In the genomic region with DNA sequence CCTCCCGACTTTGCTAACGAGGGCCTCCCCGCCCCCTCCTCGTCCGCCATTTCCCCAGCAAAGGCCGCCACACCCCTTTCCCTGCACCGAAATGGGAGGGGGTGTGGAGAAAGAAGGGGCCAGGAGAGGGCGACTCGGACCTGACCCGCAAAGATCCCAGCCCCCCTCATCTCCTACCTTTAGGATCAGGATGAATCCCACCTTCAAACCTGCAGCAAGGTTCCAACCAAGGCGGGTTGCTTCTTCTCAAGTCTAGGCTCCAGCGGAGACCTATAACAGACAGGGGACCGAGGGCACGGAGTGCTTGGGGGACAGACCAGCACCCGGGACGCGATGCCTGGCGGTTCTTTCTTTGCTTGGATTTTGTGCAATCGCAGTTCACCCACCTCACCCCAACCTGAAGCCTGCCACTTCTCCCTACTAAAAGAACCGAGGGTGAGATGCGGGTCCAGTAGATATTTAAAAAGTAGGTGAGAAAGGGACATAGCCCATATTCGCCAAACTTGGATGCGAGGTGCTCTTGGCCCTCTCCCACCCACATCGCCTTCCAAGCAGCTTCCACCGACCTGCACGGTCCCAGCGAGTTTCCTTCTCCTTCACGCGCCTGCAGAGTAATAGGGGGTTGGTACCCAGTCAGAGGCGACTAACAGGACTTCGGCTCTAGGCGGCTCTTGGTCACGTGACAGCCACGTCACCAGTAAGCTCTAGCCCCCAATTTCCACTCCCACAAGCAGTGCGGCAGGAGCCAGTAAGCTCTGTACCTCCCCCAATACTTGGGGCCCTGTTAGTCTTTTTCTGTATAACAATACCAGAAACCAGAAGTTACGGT, we compare ENCODE assay signal across 7 mouse cellular contexts. TPM values are rescaled to one million over a fixed set of nuclear protein-coding genes. Genes with fewer than 3 reads are reported as not detected.
DNase-seq lines count a peak whose midpoint lies in the region; ATAC-seq lines count a peak whose summit lies in the region.

Gene Armcx6 (minus strand): TSS at position 654 of the 829 bp plus-strand sequence.

- intact Hi-C loops in left cerebral cortex, postnatal 10 days (cut with DNase I), result loop anchor here (2.0 kb wide), 1 partner anchor 160 kb away; no protein-coding TSS in a partner anchor

- DNase-seq in adrenal gland, adult 2 months, result peak; percentile 74
- peak; percentile 46 to 55 for DNase-seq in gastrocnemius, adult 8-10 months (ENCODE audit: low spot score in 2 of 2)
- DNase-seq in left cerebral cortex, postnatal 10 days (ENCODE audit: extremely low spot score in 1 of 2, low spot score in 2 of 2), result peak; percentile 63 to 80
- peak; percentile 56 for DNase-seq in right cerebral cortex, postnatal 25 days

- H3K9ac ChIP-seq in hindbrain, embryonic 16.5 days (ENCODE audit: low read depth, low read length), result peak within 1 kb of the TSS; percentile 69

- H3K27me3 ChIP-seq in hindbrain, embryonic 16.5 days (replicated peaks; ENCODE audit: control insufficient read depth, insufficient read depth, low read length), result no peaks in the 10 kb centered on the region
- H3K27me3 ChIP-seq in megakaryocyte, embryonic 14.5 days (replicated peaks), result peaks cover 10% of the 10 kb centered on the region

- H3K36me3 ChIP-seq in hindbrain, embryonic 16.5 days (ENCODE audit: control insufficient read depth, insufficient read depth, low read length), result no peaks in the 10 kb centered on the region
- peaks cover 8% of the 10 kb centered on the region for H3K36me3 ChIP-seq in megakaryocyte, embryonic 14.5 days (replicated peaks; ENCODE audit: low read length)

- peak within 1 kb of the TSS; percentile 43 for H3K4me2 ChIP-seq in hindbrain, embryonic 16.5 days (ENCODE audit: low read length)

- no peaks in the 10 kb centered on the region for H3K9me3 ChIP-seq in hindbrain, embryonic 16.5 days (ENCODE audit: control insufficient read depth, low read length)
- no peaks in the 10 kb centered on the region for H3K9me3 ChIP-seq in megakaryocyte, embryonic 14.5 days

- ATAC-seq in common myeloid progenitor, adult 5-6 weeks (replicated peaks; ENCODE audit: low read depth, poor library complexity, severe bottlenecking), result peak; percentile 88
- peak; percentile 94 for ATAC-seq in hindbrain, embryonic 16.5 days

- 19% methylated on average over 36 of the region's 36 CpGs for WGBS in hindbrain, embryonic 16.5 days

- H3K4me1 ChIP-seq in hindbrain, embryonic 16.5 days (ENCODE audit: control insufficient read depth, insufficient read depth, low read depth, low read length), result peaks cover 3% of the 10 kb centered on the region
- peaks cover 32% of the 10 kb centered on the region for H3K4me1 ChIP-seq in megakaryocyte, embryonic 14.5 days

- peak within 1 kb of the TSS; percentile 55 for H3K4me3 ChIP-seq in hindbrain, embryonic 16.5 days (ENCODE audit: low read length)
- H3K4me3 ChIP-seq in megakaryocyte, embryonic 14.5 days (replicated peaks), result peak within 1 kb of the TSS; percentile 94

- H3K27ac ChIP-seq in hindbrain, embryonic 16.5 days (ENCODE audit: low read depth, low read length), result peak within 1 kb of the TSS; percentile 82

RNA-seq across cellular contexts. Expression of gene Armcx6, which starts in this region (rescaled TPM):
- 10 to 100 TPM in 1 of 2 experiments, 1 to 10 TPM in 1; 5.9 to 14.7 TPM for total RNA-seq in adrenal gland, adult 2 months (2021)
- polyA plus RNA-seq in adrenal gland, adult 2 months (2012; rRNA removed), result 1.2 and 2.0 TPM in 2 replicates
- total RNA-seq in common myeloid progenitor, adult 5-6 weeks (2017), result 6.1 and 10.4 TPM in 2 replicates
- 1 to 10 TPM in 3 of 4 experiments, under 1 TPM in 1; 0.96 to 2.1 (median 1.7) TPM for total RNA-seq in gastrocnemius, adult 8-10 months (2022)
- polyA plus RNA-seq in hindbrain, embryonic 16.5 days (2015; fragmentation: Nextera tagmentation; extraction: Ambion mirVana), result 48.2 and 50.2 TPM in 2 replicates
- 1 to 10 TPM; 7.0 to 8.9 TPM for total RNA-seq in left cerebral cortex, postnatal 10 days (2021)
- 4.5 and 6.4 TPM in 2 replicates for polyA plus RNA-seq in megakaryocyte, embryonic 14.5 days (2012; ENCODE audit: insufficient read depth, low replicate concordance)

Comparison
In these comparisons a context has a peak if more than half of its experiments do, and no peak if none do; other contexts are left out.
1. Peak in every context shown above with its lines: DNase-seq, ATAC-seq, H3K4me3 ChIP-seq and H3K27ac ChIP-seq.